Mouse (Mus musculus) brain, embryonic 14.5 days (tissue): ENCODE measurements at regions not wholly inside any gene's neighbourhood (a gene's known extent, or its start where the extent isn't known, plus 50 kb on each side); places are given as distances from the start of the nearest gene placed in this dataset.

Source experiments
- CTCF ChIP-seq: fragments of 200-500 bp; IDR thresholded peaks from 2 replicates; pipeline ENCODE4 v1.5.1; 2012; ENCODE audit warnings: inconsistent platforms, mild to moderate bottlenecking, moderate library complexity, borderline replicate concordance; ENCODE audit not compliant: insufficient read depth, insufficient read length; ENCODE audit errors: extremely low read depth
- POLR2A ChIP-seq: fragments of 200-500 bp; IDR thresholded peaks from 2 replicates; pipeline ENCODE4 v1.6.1; 2012; ENCODE audit warnings: mild to moderate bottlenecking, inconsistent platforms, borderline replicate concordance; ENCODE audit not compliant: poor library complexity, insufficient read depth, insufficient read length, severe bottlenecking; ENCODE audit errors: extremely low read depth

DNA sequence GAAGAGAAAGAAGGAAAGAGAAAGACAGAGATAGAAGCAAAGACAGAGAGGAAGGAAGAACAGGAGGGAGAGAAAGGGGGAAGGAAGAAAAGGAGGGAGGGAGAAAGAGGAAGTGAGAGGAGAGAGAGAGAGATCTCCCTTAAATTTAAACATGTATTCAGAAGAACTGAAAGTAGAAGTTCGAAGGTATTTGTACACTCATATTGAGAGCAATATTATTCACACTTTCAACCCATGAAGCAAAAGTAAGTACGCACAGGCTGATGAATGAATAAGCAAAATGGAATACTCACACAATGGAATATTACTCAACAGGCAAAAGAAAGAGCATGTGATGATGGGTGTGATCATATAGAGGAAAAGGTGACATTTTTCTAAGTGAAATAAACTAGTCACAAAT lies 120.8 kb downstream of the Minar1 start:
- TF ChIP-seq CTCF (no peak), POLR2A (no peak)
